In the genomic region with DNA sequence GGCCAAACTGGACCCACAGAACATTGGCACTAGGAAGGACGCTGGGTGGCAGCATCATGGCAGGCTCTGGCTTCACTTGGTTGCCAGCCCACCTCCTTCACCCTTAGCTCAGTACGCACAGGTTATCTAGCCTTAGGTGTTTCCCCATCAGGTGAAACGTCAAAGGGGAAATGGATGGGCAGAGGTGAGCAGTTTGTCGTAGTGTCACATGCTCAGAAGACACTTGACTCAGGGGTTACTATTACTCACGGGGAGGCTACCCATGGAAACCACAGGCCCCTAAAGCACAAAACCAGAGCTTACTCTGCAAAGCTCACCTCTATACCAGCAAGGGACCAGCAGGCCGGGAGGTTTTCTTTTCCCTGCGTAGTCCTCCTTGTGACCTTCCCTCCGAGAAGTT, we compare ENCODE assay signal across 20 mouse cellular contexts. TPM values are rescaled to one million over a fixed set of nuclear protein-coding genes. Genes with fewer than 3 reads are reported as not detected.
A peak's percentile ranks its signal among the peaks of the same experiment; 100 is the strongest.
DNase-seq lines count a peak whose midpoint lies in the region; ATAC-seq and TF ChIP-seq lines count a peak whose summit lies in the region.
"Had no signal": no experiment of that assay in that cellular context is flagged by ENCODE, and none has a peak within 500 bp of the region (broad histone marks: within the 10 kb centered on the region; RNA-seq: fewer than 3 reads in every experiment).

No protein-coding gene starts in this region.

- H3K9me3 ChIP-seq in midbrain, embryonic 13.5 days: no peaks in the 10 kb centered on the region
- H3K9me3 ChIP-seq in forebrain, postnatal 0 days (ENCODE audit: low read length): no peaks in the 10 kb centered on the region
- H3K9me3 ChIP-seq: embryonic facial prominence, embryonic 10.5 days; embryonic facial prominence, embryonic 12.5 days; forebrain, embryonic 13.5 days; forebrain, embryonic 15.5 days; G1E had no signal

- WGBS in midbrain, embryonic 13.5 days: 91% methylated on average over 8 of the region's 8 CpGs
- 90% methylated on average over 8 of the region's 8 CpGs for WGBS in forebrain, postnatal 0 days

- H3K36me3 ChIP-seq in midbrain, embryonic 13.5 days: no peaks in the 10 kb centered on the region
- no peaks in the 10 kb centered on the region for H3K36me3 ChIP-seq in forebrain, postnatal 0 days (ENCODE audit: insufficient read depth)
- H3K36me3 ChIP-seq: embryonic facial prominence, embryonic 10.5 days; embryonic facial prominence, embryonic 12.5 days; forebrain, embryonic 15.5 days; G1E had no signal

- H3K27me3 ChIP-seq in midbrain, embryonic 13.5 days: no peaks in the 10 kb centered on the region
- no peaks in the 10 kb centered on the region for H3K27me3 ChIP-seq in forebrain, postnatal 0 days (ENCODE audit: insufficient read depth, low read length)
- H3K27me3 ChIP-seq: embryonic facial prominence, embryonic 12.5 days; forebrain, embryonic 13.5 days; forebrain, embryonic 15.5 days; Patski had no signal

- no peak overlapping the region for H3K27ac ChIP-seq in midbrain, embryonic 13.5 days
- H3K27ac ChIP-seq in forebrain, postnatal 0 days (ENCODE audit: low read depth, low read length): no peak overlapping the region
- H3K27ac ChIP-seq: forebrain, embryonic 13.5 days; forebrain, embryonic 15.5 days had no signal

- no peak overlapping the region for H3K4me3 ChIP-seq in midbrain, embryonic 13.5 days (replicated peaks)
- no peak overlapping the region for H3K4me3 ChIP-seq in forebrain, postnatal 0 days (ENCODE audit: low read depth, low read length)
- H3K4me3 ChIP-seq: embryonic facial prominence, embryonic 10.5 days; embryonic facial prominence, embryonic 12.5 days; forebrain, embryonic 13.5 days; forebrain, embryonic 15.5 days had no signal

- DNase-seq in A20 (ENCODE audit: low read depth, low spot score): peak; percentile 9
- DNase-seq in B cell, adult 2 months: peak; percentile 18
- DNase-seq in induced T-regulatory cell, adult 2 months (ENCODE audit: low read depth): peak; percentile 53
- no peak for DNase-seq in adrenal gland, postnatal 4 days (ENCODE audit: low spot score in 2 of 2)
- DNase-seq in forebrain, postnatal 0 days: no peak
- DNase-seq: adrenal gland, adult 8-10 months; adrenal gland, postnatal 25 days; cerebellum, adult 11-12 months; cerebellum, adult 2 months; cerebellum, adult 9-10 months; cerebellum, postnatal 10 days; cerebellum, postnatal 25 days had no signal

- no peak for ATAC-seq in midbrain, embryonic 13.5 days
- ATAC-seq in forebrain, postnatal 0 days: no peak
- ATAC-seq: activated CD4-positive, CD25-positive, alpha-beta regulatory T cell, adult 4 months; forebrain, embryonic 13.5 days; forebrain, embryonic 15.5 days; Patski had no signal

- no peak overlapping the region for H3K4me2 ChIP-seq in midbrain, embryonic 13.5 days (replicated peaks)
- H3K4me2 ChIP-seq in forebrain, postnatal 0 days (ENCODE audit: low read depth): no peak overlapping the region
- H3K4me2 ChIP-seq: embryonic facial prominence, embryonic 12.5 days; forebrain, embryonic 13.5 days; forebrain, embryonic 15.5 days had no signal

- TF ChIP-seq CTCF in forebrain, postnatal 0 days (IDR thresholded peaks at IDR 0.05; ENCODE audit: low read depth): no peak

- no peak overlapping the region for H3K9ac ChIP-seq in midbrain, embryonic 13.5 days (replicated peaks)
- H3K9ac ChIP-seq in forebrain, postnatal 0 days: no peak overlapping the region
- H3K9ac ChIP-seq: embryonic facial prominence, embryonic 12.5 days; forebrain, embryonic 13.5 days; forebrain, embryonic 15.5 days had no signal

- H3K4me1 ChIP-seq in midbrain, embryonic 13.5 days (replicated peaks): peaks cover 13% of the 10 kb centered on the region
- no peaks in the 10 kb centered on the region for H3K4me1 ChIP-seq in forebrain, postnatal 0 days (ENCODE audit: insufficient read depth)

RNA-seq across cellular contexts. Expression of a gene that starts 59.8 kb away (rescaled TPM):
- 1.9 and 2.4 TPM in 2 replicates for polyA plus RNA-seq in midbrain, embryonic 13.5 days (2015; fragmentation: Nextera tagmentation; extraction: Ambion mirVana)
- 10 to 100 TPM; 18.0 to 19.5 TPM for total RNA-seq in adrenal gland, postnatal 4 days (2021)
- total RNA-seq in forebrain, postnatal 0 days (2014; rRNA removed): 1.4 and 1.9 TPM in 2 replicates
- 1.5 and 2.4 TPM in 2 replicates for polyA plus RNA-seq in forebrain, postnatal 0 days (2015; fragmentation: Nextera tagmentation; extraction: Ambion mirVana)
- total RNA-seq: G1E had no signal
- polyA plus RNA-seq: G1E had no signal

Comparison
In these comparisons a context has a peak if more than half of its experiments do, and no peak if none do; other contexts are left out.
1. DNase-seq: peak in A20 (single experiment), B cell, adult 2 months (2 of 2) and induced T-regulatory cell, adult 2 months (single experiment); none in adrenal gland, postnatal 4 days (0 of 2) and forebrain, postnatal 0 days (single experiment).